Comparison of ENCODE assay signal across 8 mouse cellular contexts in genomic region chr4:152446178-152446577, GRCm38 (mm10). TPM values are rescaled to one million over a fixed set of nuclear protein-coding genes. Genes with fewer than 3 reads are reported as not detected.
A peak's percentile ranks its signal among the peaks of the same experiment; 100 is the strongest.
DNase-seq lines count a peak whose midpoint lies in the region; ATAC-seq and TF ChIP-seq lines count a peak whose summit lies in the region.

No protein-coding gene starts in this region.

- no peaks in the 10 kb centered on the region for H3K27me3 ChIP-seq in hindbrain, embryonic 11.5 days (ENCODE audit: control insufficient read depth, insufficient read depth, low read length)
- no peaks in the 10 kb centered on the region for H3K27me3 ChIP-seq in stomach, postnatal 0 days (ENCODE audit: control insufficient read depth, insufficient read depth, low read length)

- H3K9ac ChIP-seq in hindbrain, embryonic 11.5 days (ENCODE audit: low read depth, low read length) = no peak overlapping the region
- H3K9ac ChIP-seq in stomach, postnatal 0 days (ENCODE audit: low read length) = no peak overlapping the region

- H3K4me1 ChIP-seq in hindbrain, embryonic 11.5 days (replicated peaks; ENCODE audit: control insufficient read depth, insufficient read depth, low read length) = no peaks in the 10 kb centered on the region
- H3K4me1 ChIP-seq in stomach, postnatal 0 days (replicated peaks; ENCODE audit: control insufficient read depth, insufficient read depth) = no peaks in the 10 kb centered on the region

- no peaks in the 10 kb centered on the region for H3K9me3 ChIP-seq in hindbrain, embryonic 11.5 days (ENCODE audit: control insufficient read depth, low read length)
- H3K9me3 ChIP-seq in stomach, postnatal 0 days (ENCODE audit: control insufficient read depth, low read length) = no peaks in the 10 kb centered on the region

- DNase-seq in 3134 (ENCODE audit: extremely low read depth, insufficient read length, low spot score) = peak; percentile 70
- DNase-seq in CD8-positive naive resting alpha-beta T cell, adult 2 months (ENCODE audit: low read depth in 2 of 2, low spot score in 2 of 2) = peak; percentile 46 to 59
- peak; percentile 85 for DNase-seq in induced T-regulatory cell, adult 2 months (ENCODE audit: low read depth)
- peak; percentile 65 to 74 for DNase-seq in natural killer cell, adult 2 months (ENCODE audit: low spot score in 2 of 2)
- no peak for DNase-seq in hindbrain, embryonic 11.5 days (ENCODE audit: low spot score)
- DNase-seq in stomach, postnatal 0 days (ENCODE audit: low spot score) = no peak
- DNase-seq in ovary, postnatal 36 days (ENCODE audit: low spot score) = no peak

- no peak for ATAC-seq in erythroid progenitor cell, adult 5-6 weeks (replicated peaks; ENCODE audit: low FRiP score, poor library complexity, severe bottlenecking)
- ATAC-seq in hindbrain, embryonic 11.5 days (ENCODE audit: low FRiP score) = no peak
- ATAC-seq in stomach, postnatal 0 days (ENCODE audit: low FRiP score, low TSS enrichment) = no peak

- H3K27ac ChIP-seq in hindbrain, embryonic 11.5 days (ENCODE audit: low read depth, low read length) = no peak overlapping the region
- H3K27ac ChIP-seq in stomach, postnatal 0 days (replicated peaks) = no peak overlapping the region

- H3K4me2 ChIP-seq in hindbrain, embryonic 11.5 days (replicated peaks; ENCODE audit: low read depth, low read length) = no peak overlapping the region
- H3K4me2 ChIP-seq in stomach, postnatal 0 days (replicated peaks; ENCODE audit: low read depth) = no peak overlapping the region

- no peak for TF ChIP-seq EP300 in stomach, postnatal 0 days (optimal IDR thresholded peaks at IDR 0.05)

- H3K4me3 ChIP-seq in hindbrain, embryonic 11.5 days (ENCODE audit: low read depth, low read length) = no peak overlapping the region
- no peak overlapping the region for H3K4me3 ChIP-seq in stomach, postnatal 0 days (ENCODE audit: low read depth, low read length)

- H3K36me3 ChIP-seq in hindbrain, embryonic 11.5 days (ENCODE audit: control insufficient read depth, insufficient read depth, low read length) = no peaks in the 10 kb centered on the region
- no peaks in the 10 kb centered on the region for H3K36me3 ChIP-seq in stomach, postnatal 0 days (ENCODE audit: control insufficient read depth, insufficient read depth, low read length)

- 87% methylated on average over 10 of the region's 10 CpGs for WGBS in hindbrain, embryonic 11.5 days
- WGBS in stomach, postnatal 0 days = 74% methylated on average over 10 of the region's 10 CpGs

- no peak for TF ChIP-seq CTCF in stomach, postnatal 0 days (IDR thresholded peaks at IDR 0.05; ENCODE audit: low read depth)

RNA-seq across cellular contexts. Expression of gene Nphp4, which starts 30.3 kb away (rescaled TPM):
- 8.8 TPM in 1 of 2 replicates, not detected in the other for total RNA-seq in erythroid progenitor cell, adult 5-6 weeks (2015; ENCODE audit: low replicate concordance)
- not detected in 2 replicates for total RNA-seq in erythroid progenitor cell, adult 5-6 weeks (2017; ENCODE audit: low replicate concordance)
- 3.5 and 4.2 TPM in 2 replicates for polyA plus RNA-seq in hindbrain, embryonic 11.5 days (2014; fragmentation: Nextera tagmentation; extraction: Ambion mirVana)
- 0.48 and 0.58 TPM in 2 replicates for polyA plus RNA-seq in stomach, postnatal 0 days (2015; fragmentation: Nextera tagmentation; extraction: Ambion mirVana)

RNA-seq across cellular contexts. Expression of gene Kcnab2, which starts 31.5 kb away (rescaled TPM):
- 5.0 and 8.6 TPM in 2 replicates for total RNA-seq in erythroid progenitor cell, adult 5-6 weeks (2015; ENCODE audit: low replicate concordance)
- total RNA-seq in erythroid progenitor cell, adult 5-6 weeks (2017; ENCODE audit: low replicate concordance) = 8.9 and 10.9 TPM in 2 replicates
- 9.2 and 11.1 TPM in 2 replicates for polyA plus RNA-seq in hindbrain, embryonic 11.5 days (2014; fragmentation: Nextera tagmentation; extraction: Ambion mirVana)
- 1.2 and 1.3 TPM in 2 replicates for polyA plus RNA-seq in stomach, postnatal 0 days (2015; fragmentation: Nextera tagmentation; extraction: Ambion mirVana)

Comparison
In these comparisons a context has a peak if more than half of its experiments do, and no peak if none do; other contexts are left out.
1. DNase-seq: peak in 3134 (single experiment), CD8-positive naive resting alpha-beta T cell, adult 2 months (2 of 2), induced T-regulatory cell, adult 2 months (single experiment) and natural killer cell, adult 2 months (2 of 2); none in hindbrain, embryonic 11.5 days (single experiment), stomach, postnatal 0 days (single experiment) and ovary, postnatal 36 days (single experiment).